Mouse (Mus musculus): ENCODE measurements around the gene Gpr22.

Gene Gpr22

GRCm38 (mm10) chr12:31665999-31666398 is 47.7 kb downstream of the Gpr22 start:
- DNase-seq = no peak

Measured in kidney, adult 8-10 months (tissue).